In the genomic region with DNA sequence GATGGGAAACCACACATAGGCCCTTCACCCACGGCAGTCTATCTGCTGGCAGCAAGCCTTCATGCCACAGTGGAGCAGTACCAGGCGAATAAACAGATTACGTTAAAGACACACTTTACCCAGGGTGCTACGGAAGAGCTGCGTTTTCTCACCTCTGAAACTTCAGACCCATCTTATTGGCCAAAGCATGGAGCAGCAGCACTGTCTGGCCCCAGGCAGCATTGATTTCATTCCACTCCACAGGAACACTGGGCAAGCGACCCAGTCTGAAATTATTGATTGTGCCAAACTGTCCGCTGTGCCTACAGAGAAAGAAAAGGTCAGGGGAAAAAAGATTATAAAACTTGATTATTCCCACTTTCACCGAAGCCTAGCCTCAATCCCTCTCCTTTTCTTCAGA, we compare ENCODE assay signal across 31 mouse cellular contexts. TPM values are rescaled to one million over a fixed set of nuclear protein-coding genes. Genes with fewer than 3 reads are reported as not detected.
"Had no signal": no experiment of that assay in that cellular context is flagged by ENCODE, and none has a peak within 500 bp of the region (broad histone marks: within the 10 kb centered on the region; RNA-seq: fewer than 3 reads in every experiment).

No protein-coding gene starts in this region.

- H3K27me3 ChIP-seq: embryonic facial prominence, embryonic 12.5 days; embryonic facial prominence, embryonic 13.5 days; embryonic facial prominence, embryonic 15.5 days; forebrain, embryonic 12.5 days; forebrain, embryonic 13.5 days; forebrain, embryonic 15.5 days had no signal

- H3K4me2 ChIP-seq: embryonic facial prominence, embryonic 12.5 days; embryonic facial prominence, embryonic 13.5 days; embryonic facial prominence, embryonic 15.5 days; forebrain, embryonic 12.5 days; forebrain, embryonic 13.5 days; forebrain, embryonic 15.5 days had no signal

- H3K4me3 ChIP-seq: embryonic facial prominence, embryonic 10.5 days; embryonic facial prominence, embryonic 12.5 days; embryonic facial prominence, embryonic 13.5 days; embryonic facial prominence, embryonic 15.5 days; erythroblast, embryonic 14.5 days; forebrain, embryonic 10.5 days; forebrain, embryonic 12.5 days; forebrain, embryonic 13.5 days; forebrain, embryonic 15.5 days; gastrocnemius, adult 2 months; heart, adult 2 months had no signal

- H3K27ac ChIP-seq: embryonic facial prominence, embryonic 10.5 days; embryonic facial prominence, embryonic 12.5 days; embryonic facial prominence, embryonic 13.5 days; embryonic facial prominence, embryonic 15.5 days; forebrain, embryonic 10.5 days; forebrain, embryonic 12.5 days; forebrain, embryonic 13.5 days; forebrain, embryonic 15.5 days; gastrocnemius, adult 2 months; heart, adult 2 months had no signal

- H3K4me1 ChIP-seq: embryonic facial prominence, embryonic 10.5 days; embryonic facial prominence, embryonic 12.5 days; embryonic facial prominence, embryonic 13.5 days; embryonic facial prominence, embryonic 15.5 days; forebrain, embryonic 10.5 days; forebrain, embryonic 12.5 days; forebrain, embryonic 13.5 days; forebrain, embryonic 15.5 days had no signal

- DNase-seq: cerebellum, adult 2 months; cerebellum, adult 8-10 months; cerebellum, adult 9-10 months; cerebellum, adult 9-11 months; cerebellum, postnatal 10 days; cerebellum, postnatal 14 days; cerebellum, postnatal 25 days; cerebellum, postnatal 36 days; embryo, embryonic 11 days; forebrain, postnatal 0 days; gastrocnemius, adult 2 months; gastrocnemius, postnatal 10 days; gastrocnemius, postnatal 14 days; gastrocnemius, postnatal 25 days; gastrocnemius, postnatal 36 days; heart, adult 11 months; heart, adult 18-20 months; heart, adult 2 months had no signal

- H3K9me3 ChIP-seq: embryonic facial prominence, embryonic 10.5 days; embryonic facial prominence, embryonic 12.5 days; embryonic facial prominence, embryonic 13.5 days; embryonic facial prominence, embryonic 15.5 days; forebrain, embryonic 10.5 days; forebrain, embryonic 12.5 days; forebrain, embryonic 13.5 days; forebrain, embryonic 15.5 days had no signal

- ATAC-seq: forebrain, embryonic 13.5 days; forebrain, embryonic 14.5 days; forebrain, embryonic 15.5 days; forebrain, embryonic 16.5 days; forebrain, postnatal 0 days had no signal

- H3K9ac ChIP-seq: embryonic facial prominence, embryonic 12.5 days; embryonic facial prominence, embryonic 13.5 days; embryonic facial prominence, embryonic 15.5 days; forebrain, embryonic 12.5 days; forebrain, embryonic 13.5 days; forebrain, embryonic 15.5 days; forebrain, postnatal 0 days had no signal

RNA-seq across cellular contexts. Expression of a gene that starts 12.4 kb away (rescaled TPM):
- polyA plus RNA-seq: erythroblast, embryonic 14.5 days had no signal

RNA-seq across cellular contexts. Expression of a gene that starts 30.9 kb away (rescaled TPM):
- total RNA-seq: common myeloid progenitor, adult 5-6 weeks; granulocyte monocyte progenitor cell, adult 5-6 weeks had no signal
